Mouse (Mus musculus): ENCODE results near the gene Pxdc1.

Gene Pxdc1

GRCm38 (mm10) chr13:34650953-34651352 lies 2.3 kb downstream of the Pxdc1 start:
- no peak for DNase-seq

DNA sequence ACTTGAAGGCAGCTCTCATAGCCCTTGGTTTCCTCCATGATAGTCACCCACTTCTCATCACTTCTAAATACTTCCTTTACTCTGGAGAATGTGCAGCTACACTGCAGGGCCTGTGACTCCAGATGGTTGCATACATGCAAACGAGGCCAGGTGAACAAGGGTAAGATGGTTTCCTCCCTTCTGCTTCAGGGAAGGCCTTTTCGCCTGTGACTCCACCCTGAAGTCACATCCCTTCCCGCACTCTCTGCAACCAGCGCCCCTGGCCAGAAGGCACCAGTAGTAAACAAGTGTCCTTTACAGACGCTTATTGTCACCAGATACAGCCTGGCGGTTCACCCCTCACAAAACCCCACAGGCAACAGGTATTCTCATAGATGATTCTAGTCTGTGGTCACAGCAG lies 2.9 kb downstream of the Pxdc1 start:
- no peak for DNase-seq

DNA sequence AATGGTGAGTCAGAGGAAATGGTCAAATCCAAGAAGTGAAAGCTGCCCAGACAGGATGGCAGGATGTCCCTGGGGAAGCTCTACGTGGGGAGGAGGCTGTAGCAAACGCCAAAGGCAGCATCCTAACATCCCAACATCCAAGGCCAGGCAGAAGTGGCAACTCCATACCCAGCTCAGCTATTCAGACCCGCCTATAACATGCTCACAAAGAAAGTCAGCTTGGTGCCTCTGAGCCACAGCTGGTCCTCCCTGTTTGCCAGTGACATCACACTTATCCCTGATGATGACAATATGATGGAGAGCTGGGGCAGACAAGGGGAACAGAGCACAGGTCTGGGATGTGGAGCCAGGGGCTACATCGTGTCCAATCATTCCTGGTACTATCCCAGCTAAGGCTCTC lies 5.5 kb downstream of the Pxdc1 start:
- no peak for DNase-seq

DNA sequence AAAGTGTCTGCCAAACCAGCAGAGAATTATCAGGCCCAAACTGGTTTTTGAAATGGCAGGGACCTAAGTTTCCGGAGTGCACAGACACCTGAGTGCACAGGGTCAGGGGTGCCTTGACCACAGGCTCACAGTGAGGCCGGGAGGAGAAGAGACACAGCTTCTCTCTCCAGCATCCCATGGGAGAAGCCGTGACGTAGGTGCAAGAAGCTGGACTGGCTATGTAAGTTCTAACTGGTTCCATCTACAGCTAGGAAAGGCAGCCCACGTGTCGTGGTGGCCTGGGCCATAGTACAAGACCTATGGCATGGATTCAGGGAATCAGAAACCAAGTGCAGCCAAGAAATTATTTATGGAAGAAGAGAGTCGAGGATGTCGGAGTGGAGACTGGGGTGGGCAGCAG lies 6.1 kb downstream of the Pxdc1 start:
- DNase-seq, result no peak

DNA sequence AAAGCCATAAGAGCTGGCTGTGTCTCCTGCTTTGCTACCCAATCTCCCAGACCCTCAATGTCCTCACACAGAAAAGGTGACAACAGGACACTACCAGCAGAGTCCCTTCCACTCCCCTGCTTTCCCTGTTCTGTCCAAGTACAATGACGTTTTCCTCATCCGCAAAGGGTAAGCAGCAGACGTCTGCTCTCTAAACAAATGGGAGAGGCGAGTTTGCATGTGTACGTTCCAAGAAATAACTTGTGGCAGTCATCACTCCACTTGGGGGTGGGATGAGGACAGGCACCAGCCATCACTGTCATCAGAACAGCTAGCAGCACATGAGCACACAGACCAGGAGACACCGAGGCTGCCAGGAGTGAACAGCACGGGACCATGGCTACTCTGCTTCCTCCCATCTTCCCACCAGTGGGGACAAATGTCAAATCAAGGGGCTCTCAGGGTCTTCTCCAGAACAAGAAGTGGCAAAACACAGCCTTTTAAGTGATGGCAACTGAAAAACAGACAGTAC lies 7.0 kb downstream of the Pxdc1 start:
- DNase-seq, result no peak

- no peak for DNase-seq
Observed at GRCm38 (mm10) chr13:34645519-34645918, 7.8 kb downstream of the Pxdc1 start.

DNA sequence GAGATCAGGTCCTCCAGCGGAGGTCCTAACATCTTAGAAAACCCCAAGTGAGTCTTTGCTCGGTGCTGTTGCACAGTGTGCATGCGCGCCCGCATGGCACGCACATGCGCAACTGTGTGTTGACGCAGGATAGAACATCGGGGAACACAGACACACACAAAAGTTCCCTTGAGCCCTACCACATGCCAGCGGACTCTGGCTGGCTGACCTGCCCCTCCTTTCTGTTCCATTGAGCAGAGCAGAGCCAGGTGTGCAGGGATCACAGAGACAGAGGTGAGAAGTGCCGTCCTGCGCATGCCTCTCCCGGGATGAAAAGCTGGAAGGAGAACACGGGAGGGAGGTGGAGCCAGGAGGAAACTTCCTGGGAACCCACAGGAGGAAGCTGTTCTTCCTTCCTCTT lies 8.9 kb downstream of the Pxdc1 start:
- DNase-seq, result no peak

DNA sequence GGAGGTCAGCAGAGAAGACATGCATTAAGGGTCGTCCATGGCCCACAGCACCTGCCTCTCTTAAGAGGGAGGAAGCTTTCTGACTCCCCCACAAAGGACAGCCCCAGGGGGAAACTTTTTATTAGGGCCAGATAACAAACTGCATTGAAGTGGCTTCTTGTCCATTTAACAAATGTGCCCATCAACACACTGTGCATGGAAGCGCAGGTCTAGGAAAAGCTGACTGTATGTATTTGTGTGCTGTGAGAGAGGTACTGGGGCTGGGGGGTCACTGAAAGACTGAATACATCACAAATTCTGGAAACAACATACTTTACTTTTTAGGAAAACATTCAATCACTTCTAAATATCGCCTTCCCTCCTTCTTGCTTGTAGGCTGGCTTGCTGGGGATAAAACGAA lies 9.4 kb downstream of the Pxdc1 start:
- DNase-seq, result no peak

GRCm38 (mm10) chr13:34642941-34643875 lies 10.1 kb downstream of the Pxdc1 start:
- DNase-seq, result peak; percentile 45

- DNase-seq, result no peak
Observed at GRCm38 (mm10) chr13:34641066-34641465, 12.2 kb downstream of the Pxdc1 start.

DNA sequence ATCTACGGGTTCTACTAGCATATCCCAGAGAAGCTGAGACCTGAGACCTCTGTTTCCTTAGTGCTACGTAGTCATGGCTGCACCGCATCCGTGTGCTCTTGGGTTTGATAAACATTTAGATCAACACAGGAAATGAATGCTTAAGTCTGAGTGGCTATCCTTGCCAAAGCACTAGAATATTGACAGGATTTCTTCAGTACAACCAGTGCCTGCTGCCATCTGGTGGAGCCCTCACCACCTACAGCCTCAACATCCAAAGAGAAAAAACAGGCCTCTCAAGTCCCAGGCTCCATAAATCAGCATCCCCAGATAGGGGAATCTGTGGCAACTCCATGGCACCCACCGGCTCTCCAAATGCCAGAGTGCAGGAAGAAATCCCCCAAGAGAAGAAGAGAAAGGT lies 17.3 kb downstream of the Pxdc1 start:
- peak; percentile 41 for DNase-seq

- DNase-seq, result no peak
Observed at GRCm38 (mm10) chr13:34630319-34630718, 23.0 kb downstream of the Pxdc1 start.

GRCm38 (mm10) chr13:34629741-34630140 lies 23.5 kb downstream of the Pxdc1 start:
- no peak for DNase-seq

DNA sequence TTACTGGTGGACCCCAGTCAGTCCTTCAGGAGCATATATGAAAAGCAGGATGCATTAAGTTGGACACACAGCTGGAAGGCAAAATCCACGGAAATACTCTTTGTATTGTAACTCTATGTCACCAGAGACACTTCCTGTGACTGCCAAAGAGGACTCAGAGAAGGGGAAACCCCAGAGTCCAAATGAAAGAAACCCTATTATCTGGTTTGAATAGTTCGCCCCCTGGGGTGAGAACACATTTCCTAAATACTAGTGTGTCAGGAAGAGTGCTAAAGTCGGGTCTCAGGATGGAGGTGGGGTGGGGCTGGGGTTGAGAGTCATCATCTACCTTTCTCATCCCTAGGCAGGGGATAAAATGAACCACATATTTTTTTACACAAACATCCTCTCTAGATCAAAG lies 25.8 kb downstream of the Pxdc1 start:
- DNase-seq, result no peak

- DNase-seq, result no peak
Observed at GRCm38 (mm10) chr13:34624414-34624813, 28.9 kb downstream of the Pxdc1 start.

GRCm38 (mm10) chr13:34612402-34612801 lies 40.9 kb downstream of the Pxdc1 start:
- DNase-seq, result no peak

- DNase-seq, result no peak
Observed at GRCm38 (mm10) chr13:34609711-34610110, 43.6 kb downstream of the Pxdc1 start.

GRCm38 (mm10) chr13:34607079-34607478 lies 46.2 kb downstream of the Pxdc1 start:
- no peak for DNase-seq

GRCm38 (mm10) chr13:34605884-34606283 lies 47.4 kb downstream of the Pxdc1 start:
- DNase-seq, result no peak

DNA sequence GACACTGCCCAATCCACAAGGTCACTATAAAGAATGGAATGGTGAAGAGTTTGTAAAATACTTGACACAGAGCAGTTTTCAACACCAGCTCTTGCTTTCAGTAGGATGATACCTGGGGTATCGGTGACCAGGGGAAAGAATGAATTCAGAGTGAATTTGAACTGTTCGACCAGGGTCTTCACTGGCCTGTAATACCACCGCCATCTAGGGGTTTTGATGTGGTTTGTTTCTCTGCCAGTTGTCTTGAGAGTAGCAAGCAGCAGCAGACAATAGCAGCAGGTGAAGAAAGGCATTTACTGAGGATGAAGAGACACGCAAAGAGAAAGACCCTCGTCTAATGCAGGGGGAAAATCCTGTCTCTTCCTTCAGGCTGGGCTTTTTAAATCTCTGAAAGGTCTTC lies 48.1 kb downstream of the Pxdc1 start:
- no peak for DNase-seq

- DNase-seq, result no peak
Observed at GRCm38 (mm10) chr13:34604406-34604805, 48.9 kb downstream of the Pxdc1 start.

DNA sequence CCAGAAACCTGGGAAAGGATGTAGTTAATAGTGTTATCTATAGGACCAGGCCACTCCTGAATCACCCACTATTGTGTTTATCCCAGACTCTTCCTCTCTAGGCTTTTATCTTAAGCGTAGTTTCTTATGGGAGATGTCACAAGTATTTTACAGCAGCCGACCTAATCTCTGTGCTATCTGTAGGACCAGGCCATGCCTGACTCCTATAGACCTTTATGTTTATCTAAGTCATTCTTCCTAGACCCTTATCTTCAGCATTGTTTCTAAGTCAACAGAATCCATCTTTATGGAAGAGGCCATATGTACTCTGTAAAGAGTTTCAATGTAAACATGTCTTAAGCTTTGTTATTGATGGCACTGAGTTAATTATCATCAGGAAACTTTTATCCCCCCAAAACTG lies 50.5 kb downstream of the Pxdc1 start:
- no peak for DNase-seq

DNA sequence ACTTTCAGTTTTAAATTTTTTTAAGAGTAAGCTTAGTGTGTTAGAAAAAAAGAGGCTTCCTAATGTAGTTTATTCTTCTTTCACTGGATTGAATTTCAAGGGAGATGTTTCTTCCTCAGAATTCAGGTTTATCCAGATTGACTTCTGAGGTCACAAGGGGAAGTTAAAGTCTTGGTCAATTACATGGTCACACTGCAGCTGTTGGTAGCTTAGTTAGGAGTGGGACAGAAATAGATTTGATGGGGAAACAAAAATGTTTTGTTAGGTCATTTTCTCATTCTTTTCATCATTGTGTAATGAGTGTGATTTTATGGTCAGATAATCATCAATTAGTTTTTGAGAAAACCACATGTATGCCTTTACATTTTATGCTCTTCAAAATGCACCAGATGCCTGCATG lies 56.5 kb downstream of the Pxdc1 start:
- no peak for DNase-seq

Data from thymus, postnatal 25 days (tissue).